Mouse (Mus musculus) testis, adult 2 months (tissue): ENCODE results near the gene Mcoln2.

Source experiments
- CTCF ChIP-seq: fragments of 200-500 bp; IDR thresholded peaks from 2 replicates; pipeline ENCODE4 v1.5.1; 2012; ENCODE audit warnings: low read depth, mild to moderate bottlenecking, inconsistent platforms, low read length, moderate library complexity; ENCODE audit not compliant: control insufficient read depth, insufficient read depth, insufficient replicate concordance
- POLR2A ChIP-seq: fragments of 200-500 bp; IDR thresholded peaks from 2 replicates; pipeline ENCODE4 v1.6.1; 2012; ENCODE audit warnings: low read depth, mild to moderate bottlenecking, inconsistent platforms, low read length, moderate library complexity; ENCODE audit not compliant: control insufficient read depth

- no peak for TF ChIP-seq CTCF
- no peak for TF ChIP-seq POLR2A
Measured at GRCm38 (mm10) chr3:146211141-146211747, 61.6 kb downstream of the Mcoln2 start.
